Mouse (Mus musculus) urinary bladder, adult 2 months (tissue): Measurements from ENCODE around the gene Cfap74. TPM values are rescaled to one million over a fixed set of nuclear protein-coding genes. Genes with fewer than 3 reads are reported as not detected.

ENCODE experiments used
- DNase-seq: peaks from one replicate; pipeline ENCODE4 v3.0.0; 2022; ENCODE audit warnings: low spot score
- polyA plus RNA-seq: library from polyadenylated mRNA; depleted of rRNA; stranded (reverse); fragments of >200 nt; gene quantifications from 2 replicates; pipeline ENCODE4 v1.2.3, GENCODE M21; 2012; rRNA removed

Cfap74 gene
- polyA plus RNA-seq, 1 experiment, result 2.4 TPM

GRCm38 (mm10) chr4:155497963-155498362 is 89.0 kb downstream of the Cfap74 start:
- DNase-seq, result no peak

- DNase-seq, result no peak
Observed at GRCm38 (mm10) chr4:155501126-155501525, 92.1 kb downstream of the Cfap74 start.

GRCm38 (mm10) chr4:155505067-155505466 is 96.1 kb downstream of the Cfap74 start:
- no peak for DNase-seq

- DNase-seq, result no peak
Observed at GRCm38 (mm10) chr4:155505671-155506295, 96.8 kb downstream of the Cfap74 start.

- DNase-seq, result no peak
Observed at GRCm38 (mm10) chr4:155508614-155509013, 99.6 kb downstream of the Cfap74 start.

GRCm38 (mm10) chr4:155510981-155511380 is 102.0 kb downstream of the Cfap74 start:
- no peak for DNase-seq

GRCm38 (mm10) chr4:155514810-155515209 is 105.8 kb downstream of the Cfap74 start:
- DNase-seq, result no peak

Other genes with a start within 250 kb of the Cfap74 start
- 43.6 and 67.2 TPM in 2 replicates for gene Ski, start 186.6 kb upstream of the Cfap74 start, polyA plus RNA-seq
- 47.5 and 51.8 TPM in 2 replicates for gene Faap20, start 159.4 kb upstream of the Cfap74 start, polyA plus RNA-seq
- 16.3 and 17.3 TPM in 2 replicates for gene Prkcz, start 47.8 kb upstream of the Cfap74 start, polyA plus RNA-seq
- gene Gabrd, start 11.1 kb upstream of the Cfap74 start, polyA plus RNA-seq, result 0.53 and 0.74 TPM in 2 replicates
- gene Tmem52, start 59.9 kb downstream of the Cfap74 start, polyA plus RNA-seq, result 2.0 and 2.5 TPM in 2 replicates
- 328 and 338 TPM in 2 replicates for gene Gnb1, start 82.2 kb downstream of the Cfap74 start, polyA plus RNA-seq
- gene Nadk, start 153.2 kb downstream of the Cfap74 start, polyA plus RNA-seq, result 110 and 118 TPM in 2 replicates
- gene Slc35e2, start 192.2 kb downstream of the Cfap74 start, polyA plus RNA-seq, result 6.1 and 7.8 TPM in 2 replicates
- 35.6 and 61.6 TPM in 2 replicates for gene Cdk11b, start 215.7 kb downstream of the Cfap74 start, polyA plus RNA-seq
- not detected in 2 replicates for gene Gm10563, start 236.2 kb downstream of the Cfap74 start, polyA plus RNA-seq
- gene Mmp23, start 244.2 kb downstream of the Cfap74 start, polyA plus RNA-seq, result 138 and 226 TPM in 2 replicates